Mouse (Mus musculus): ENCODE measurements around the gene Furin. TPM values are rescaled to one million over a fixed set of nuclear protein-coding genes. Genes with fewer than 3 reads are reported as not detected.

The Furin gene
- 100 to 1,000 TPM; 153 to 192 (median 166) TPM for total RNA-seq (2022)

DNA sequence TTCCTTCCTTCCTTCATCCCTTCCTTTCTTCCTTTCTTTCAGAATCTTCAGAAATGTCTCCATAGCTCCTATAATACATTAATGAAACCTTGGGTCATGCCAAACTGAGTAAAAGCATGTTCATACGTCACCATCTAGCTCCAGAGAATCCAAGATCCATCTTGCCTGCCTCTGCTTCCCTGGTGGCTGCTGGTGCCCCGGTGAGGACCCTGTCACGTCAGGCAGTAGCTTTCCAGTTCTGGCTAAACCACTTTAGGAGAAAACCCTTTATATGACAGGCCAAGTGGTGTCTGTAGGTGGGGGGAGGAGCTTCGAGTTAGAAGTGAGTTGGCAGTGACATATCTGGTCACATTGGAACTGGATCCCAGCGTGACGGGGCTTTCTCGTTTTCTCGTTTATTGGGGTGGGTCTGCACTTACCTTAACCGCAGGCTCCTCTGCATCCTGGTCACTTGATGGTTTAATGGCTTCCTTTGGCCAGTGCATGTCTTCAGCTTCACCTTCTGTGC is at the start of gene Furin:
Furin (minus strand) TSS at position 249 of the 508 bp plus-strand sequence.
- no peak for DNase-seq

DNA sequence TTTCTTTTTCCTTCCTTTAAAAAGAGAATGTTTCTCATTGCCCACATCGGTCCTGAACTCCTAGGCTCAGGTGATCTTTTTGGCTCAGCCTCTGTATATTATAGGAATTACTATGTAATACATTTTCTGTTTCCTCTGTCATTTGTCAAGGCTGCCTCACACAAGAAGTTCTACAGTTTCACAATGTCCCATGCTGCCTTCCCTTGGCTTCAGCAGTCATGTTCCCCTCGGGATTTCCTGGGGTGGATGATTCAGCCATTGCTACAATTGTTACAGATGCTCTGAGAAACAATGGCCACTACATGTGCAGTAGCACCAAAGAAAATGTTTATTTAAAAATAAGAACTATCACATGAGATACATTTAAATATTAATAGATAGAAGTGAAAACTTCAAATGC is 49.5 kb upstream of the Furin start:
- no peak for DNase-seq

DNA sequence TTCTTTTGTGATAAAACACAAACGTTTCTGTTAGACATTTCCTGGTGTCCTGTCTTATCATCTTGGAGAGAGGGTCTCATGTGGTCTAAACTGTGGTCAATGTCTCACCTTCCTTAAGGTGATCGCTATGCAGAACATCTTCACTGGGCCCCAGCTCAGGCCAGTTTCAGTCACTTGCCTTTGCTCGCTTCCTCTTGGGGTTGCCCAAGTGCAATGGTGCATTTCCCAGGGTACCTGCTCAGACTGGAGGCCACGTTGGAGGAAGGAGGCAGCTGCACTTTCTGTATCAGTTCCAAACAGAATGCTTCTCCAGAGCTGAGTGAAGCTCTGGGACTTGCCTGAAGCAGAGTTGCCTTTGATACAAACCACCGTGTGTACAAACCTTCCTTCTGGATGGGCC is 48.8 kb upstream of the Furin start:
- no peak for DNase-seq

DNA sequence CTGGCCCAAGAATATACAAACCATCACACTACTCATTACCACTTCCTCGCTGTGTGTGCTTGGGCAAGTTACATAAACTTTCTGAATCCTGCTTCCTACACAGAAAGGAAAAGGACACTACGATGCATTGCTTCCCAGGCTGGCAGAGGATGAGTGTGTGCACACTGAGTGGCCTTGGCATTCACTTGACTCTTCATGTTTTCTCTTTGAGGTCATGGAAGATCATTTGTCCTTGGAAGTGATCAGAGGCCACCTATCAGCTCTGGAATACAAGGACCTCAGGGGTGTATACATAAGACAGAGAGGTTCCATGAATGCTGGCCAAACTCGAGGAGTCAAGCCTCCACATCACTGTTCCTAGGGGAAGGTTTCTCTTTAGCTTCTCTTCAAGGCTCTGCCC is 47.9 kb upstream of the Furin start:
- peak; percentile 61 for DNase-seq

DNA sequence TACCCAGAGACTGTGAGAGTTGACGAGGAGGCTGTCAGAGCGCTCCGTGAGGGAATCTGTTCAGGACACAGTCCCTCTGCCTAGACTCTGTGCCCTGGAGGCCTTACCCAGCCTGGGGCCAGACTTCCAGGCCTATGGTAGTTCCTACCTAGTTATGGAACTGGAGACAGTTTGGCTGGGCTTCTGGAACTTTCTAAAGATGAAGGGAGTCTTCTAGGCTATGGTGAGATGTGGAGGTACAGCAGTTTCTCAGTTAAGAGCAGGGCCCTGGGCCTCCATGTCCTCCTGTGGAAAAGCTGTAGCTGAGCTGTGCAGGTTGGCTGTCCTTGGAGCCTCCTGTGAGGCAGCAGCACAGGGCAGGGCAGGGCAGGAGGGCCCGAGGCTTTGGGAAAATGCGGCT is 47.0 kb upstream of the Furin start:
- no peak for DNase-seq

DNA sequence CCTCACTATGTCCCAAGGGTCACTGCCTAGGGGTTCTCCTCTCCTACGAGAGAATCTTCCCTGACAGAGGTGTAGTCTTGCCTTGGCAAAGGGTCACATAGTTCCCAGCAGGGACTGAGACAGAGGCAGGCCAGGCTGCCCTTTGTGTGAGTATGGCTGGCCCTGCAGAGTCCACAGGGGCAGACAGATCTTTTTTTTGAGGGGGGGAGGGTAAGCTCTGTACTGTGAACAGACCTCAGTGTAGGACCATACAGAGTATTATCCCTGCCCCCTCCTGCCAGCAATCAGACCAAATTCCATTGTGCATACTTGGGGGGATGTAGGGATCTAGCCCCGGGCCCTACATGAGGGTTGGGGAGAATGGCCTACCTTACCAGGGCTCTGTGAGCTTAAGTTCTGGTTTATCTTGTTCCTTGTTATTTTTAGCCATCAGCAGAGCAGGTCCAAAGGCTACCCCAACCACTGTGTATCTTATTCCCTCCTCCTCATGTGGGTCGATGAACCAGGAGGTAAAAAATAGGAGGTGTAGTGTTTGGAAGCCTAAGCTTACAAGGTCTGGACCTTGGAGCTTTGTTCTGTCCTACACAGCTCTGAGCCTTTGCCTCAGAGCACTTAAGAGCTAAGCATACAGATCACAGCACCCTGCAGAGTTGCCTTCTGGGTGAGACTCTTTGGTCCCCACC is 46.5 kb upstream of the Furin start:
- DNase-seq: no peak

DNA sequence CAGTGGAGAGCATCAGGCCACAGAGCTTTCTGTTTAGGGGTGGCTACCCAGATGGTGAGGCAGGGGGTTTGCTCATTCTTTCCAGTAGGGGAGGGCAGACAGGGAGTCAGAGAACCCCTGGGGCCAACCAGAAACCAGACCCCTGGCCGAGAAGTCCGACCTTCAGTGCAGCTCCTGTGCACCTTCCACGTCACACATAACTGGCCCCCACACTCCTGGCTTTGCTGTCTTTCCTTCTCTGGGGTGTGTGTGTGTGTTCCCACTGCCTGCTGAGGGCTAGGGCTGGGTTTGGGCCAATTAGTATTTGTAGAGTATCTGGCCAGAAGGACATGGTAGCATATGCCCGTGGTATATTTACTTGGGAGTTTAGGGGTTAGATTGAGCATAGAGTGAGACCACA is 45.1 kb upstream of the Furin start:
- no peak for DNase-seq

DNA sequence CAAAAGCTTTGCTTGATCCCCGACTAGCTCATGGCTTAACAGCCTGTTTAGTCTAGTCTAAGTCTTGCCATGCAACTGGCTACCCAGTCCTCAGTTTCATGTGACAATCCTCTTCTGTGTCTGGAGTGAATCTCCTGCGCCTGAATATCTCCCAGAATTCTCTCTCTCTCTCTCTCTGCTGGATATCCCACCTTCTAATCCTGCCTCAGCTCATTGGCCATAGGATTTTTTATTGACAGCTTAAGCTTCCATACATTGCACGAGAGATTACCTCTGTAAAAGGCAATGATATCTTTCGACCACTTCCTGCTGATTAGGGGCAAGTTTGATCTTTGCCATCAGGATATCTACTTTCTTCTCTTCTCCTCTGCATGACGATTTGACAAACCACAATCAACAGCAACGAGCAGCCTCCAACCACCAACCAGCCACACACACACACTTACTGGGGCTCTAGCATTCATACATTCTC is 44.4 kb upstream of the Furin start:
- DNase-seq: no peak

DNA sequence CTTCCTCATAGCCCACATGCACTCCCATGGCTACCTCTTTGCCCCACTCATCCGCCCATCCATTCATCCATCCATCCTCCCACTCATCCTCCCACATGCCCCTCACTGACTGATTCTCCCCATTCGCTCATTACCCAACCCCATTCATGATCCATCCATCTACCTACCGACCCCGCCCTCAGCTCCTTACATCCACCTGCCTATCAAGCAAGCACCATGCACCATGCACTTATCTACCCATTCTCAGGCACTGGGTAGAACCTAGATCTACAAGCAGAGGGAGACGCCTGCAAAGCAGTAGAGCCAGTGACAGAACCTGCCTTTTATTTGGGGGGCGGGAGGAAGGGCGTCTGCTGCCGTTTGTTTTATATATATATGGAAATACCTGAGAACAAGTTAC is 42.1 kb upstream of the Furin start:
- DNase-seq: no peak

DNA sequence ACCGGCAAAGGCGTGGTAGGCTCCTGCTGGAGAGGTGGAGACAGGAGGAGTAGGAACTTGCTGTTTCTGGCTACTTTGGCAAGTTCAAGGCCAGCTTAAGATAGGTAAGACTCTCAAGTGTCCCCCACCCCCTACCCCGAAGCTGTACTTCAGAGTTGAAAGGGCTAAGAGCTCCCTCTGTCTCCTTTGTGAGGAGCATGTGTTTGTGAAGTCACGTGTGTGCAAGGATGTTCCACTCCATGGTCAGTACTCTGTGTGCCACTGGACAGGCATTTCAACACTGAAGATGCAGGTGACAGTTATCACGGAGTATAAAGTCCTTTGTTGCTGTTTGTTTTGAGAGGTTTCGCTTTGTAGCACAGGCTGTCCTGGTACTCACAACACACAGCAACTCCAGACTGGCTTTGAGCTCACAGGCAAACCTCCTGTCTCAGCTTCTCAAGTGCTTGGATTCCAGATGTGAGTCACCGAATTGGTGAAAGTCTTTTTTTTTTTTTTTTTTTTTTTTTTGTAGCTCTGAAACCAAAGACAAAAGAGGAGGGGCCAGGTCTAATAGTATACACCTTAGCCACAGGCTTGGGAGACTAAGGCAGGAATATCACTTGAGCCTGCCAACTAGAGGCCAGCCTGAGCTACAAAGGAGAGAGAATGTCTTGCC is 41.1 kb upstream of the Furin start:
- no peak for DNase-seq

DNA sequence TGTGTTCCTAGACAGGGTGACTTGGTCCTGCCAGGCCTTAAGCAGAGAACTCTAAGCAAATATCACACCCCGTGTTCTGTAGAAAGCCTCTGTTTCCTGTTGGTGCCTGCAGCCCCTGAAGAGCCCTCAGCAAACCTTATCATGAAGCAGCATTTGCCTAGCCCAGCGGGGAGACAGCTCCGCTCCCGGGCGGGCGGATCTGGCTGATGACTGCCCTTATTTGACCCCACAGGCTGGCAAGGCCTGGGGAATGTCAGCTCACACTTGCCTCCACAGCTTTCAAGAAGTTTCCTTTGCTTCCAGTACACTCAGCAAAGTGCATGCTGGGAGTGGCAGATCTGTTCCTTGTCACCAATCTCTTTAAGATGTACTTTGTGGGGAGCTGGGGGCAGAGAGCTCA is 40.3 kb upstream of the Furin start:
- DNase-seq: no peak

DNA sequence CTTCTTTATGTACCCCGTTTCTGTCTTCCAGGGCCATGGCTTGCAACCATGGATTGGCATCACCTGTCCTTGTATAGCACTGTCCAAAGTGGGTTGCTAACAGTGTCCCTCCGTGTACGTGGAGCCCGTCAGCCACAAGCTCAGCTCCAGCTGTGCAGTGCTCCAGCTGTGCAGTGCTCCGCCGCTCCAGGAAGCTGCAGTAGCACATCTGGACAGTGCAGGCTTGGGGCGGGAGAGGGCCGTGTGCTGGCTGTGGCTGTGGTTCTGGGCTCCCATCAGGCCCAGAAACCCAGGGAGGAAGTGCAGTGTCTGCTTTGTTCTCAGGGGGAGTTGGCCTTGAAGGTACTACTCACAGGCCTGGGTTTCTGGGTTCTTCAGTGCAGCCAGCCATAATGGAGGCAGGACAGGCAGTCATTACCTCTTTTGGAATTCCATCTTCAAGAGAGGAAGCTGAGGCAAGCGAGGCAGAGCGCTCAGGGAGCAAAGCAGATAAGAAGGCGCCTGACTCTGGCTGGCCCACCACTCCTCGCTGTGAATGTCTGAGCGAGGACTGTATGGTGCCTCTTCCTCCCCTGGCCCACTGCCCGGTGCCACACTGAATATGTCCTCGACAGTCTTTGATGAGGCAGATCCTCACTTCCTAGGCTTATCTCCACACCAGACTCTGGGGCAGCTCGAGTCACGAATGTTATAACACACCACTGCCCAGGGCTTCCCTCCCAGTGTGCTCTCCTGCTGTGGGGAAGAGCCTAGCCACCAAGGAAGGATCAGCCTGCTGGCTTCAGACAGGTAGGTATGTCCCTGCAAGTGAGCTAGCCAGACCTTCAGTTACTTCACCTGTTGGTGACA is 39.4 kb upstream of the Furin start:
- no peak for DNase-seq

DNA sequence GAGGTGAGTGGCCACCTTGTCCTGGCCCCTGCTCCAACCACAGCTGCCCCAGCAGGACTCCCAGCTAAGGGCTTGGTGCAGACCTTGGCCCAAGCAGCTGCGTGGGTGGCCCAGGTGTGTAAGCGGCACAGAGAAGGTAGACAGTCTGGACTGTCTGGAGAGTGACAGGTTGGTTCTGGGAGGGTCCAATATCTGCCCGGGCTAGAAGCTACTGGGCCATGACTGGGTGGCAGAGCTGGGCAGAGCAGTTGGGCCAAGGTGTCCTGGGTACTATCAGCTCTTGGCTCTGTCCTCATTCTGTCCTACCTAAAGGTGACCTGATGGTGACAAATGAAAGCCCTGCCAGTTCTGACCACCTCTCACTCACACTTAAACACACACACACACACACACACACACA is 37.9 kb upstream of the Furin start:
- no peak for DNase-seq

DNA sequence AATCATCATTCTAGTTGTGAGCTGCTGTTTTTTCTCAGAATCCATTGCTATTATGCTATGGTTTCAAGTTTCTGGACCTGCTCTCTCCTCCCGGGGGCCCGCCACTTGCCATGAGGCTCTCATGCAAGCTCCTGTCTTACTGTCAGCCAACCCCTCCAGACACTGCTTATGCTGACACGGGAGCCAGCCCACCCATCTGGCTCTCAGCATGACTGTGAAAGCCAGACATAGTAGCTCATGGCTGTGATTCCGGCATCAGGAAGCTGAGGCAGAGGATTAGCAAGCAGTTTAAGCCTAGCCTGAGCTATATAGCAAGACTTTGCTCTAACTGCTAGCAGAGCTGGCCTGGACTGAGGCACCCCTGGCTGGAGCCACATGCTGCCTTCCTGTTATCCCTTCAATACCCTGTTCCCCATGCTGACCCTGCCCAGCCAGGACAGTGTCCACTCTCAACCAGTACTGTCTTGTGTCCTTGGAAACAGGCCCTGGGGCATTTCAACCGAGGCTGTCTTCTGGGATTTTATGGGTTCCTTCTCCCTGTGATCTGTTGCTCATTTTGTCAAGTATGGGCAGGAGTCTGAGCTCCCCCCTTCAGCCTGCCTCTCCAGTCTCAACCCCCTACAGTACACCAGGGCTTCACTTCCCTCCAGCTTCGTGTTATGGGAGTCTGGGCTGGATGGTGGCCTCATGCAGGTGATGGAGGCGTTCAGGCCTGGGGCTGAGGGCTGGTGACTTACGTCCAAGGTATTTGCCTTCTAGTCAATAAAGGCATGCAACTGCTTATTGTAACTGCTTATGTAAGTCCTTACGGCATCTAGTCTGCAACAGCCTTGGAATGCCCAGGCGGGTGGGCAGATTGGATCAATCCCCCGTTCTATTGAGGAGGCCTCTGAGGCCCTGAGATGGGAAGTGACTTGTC is 37.0 kb upstream of the Furin start:
- DNase-seq: no peak

DNA sequence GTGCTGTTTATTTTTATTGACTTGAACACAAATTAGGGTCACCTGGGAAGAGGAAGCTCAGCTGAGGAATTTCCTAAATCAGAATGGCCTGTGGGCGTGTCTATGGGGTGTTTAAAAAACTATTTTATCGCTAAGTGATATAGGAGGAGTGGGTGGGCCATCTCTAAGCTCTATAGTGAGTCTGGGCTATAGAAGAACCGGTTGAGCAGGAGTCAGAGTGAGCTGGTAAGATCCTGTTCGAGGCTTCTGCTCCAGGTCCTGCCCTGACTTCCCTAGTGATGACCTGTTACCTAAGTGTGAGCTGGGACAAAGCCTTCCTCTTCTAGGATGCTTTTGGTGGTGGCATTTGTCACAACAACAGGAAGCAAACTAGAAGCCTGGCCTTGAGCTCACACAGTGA is 35.4 kb upstream of the Furin start:
- DNase-seq: no peak

DNA sequence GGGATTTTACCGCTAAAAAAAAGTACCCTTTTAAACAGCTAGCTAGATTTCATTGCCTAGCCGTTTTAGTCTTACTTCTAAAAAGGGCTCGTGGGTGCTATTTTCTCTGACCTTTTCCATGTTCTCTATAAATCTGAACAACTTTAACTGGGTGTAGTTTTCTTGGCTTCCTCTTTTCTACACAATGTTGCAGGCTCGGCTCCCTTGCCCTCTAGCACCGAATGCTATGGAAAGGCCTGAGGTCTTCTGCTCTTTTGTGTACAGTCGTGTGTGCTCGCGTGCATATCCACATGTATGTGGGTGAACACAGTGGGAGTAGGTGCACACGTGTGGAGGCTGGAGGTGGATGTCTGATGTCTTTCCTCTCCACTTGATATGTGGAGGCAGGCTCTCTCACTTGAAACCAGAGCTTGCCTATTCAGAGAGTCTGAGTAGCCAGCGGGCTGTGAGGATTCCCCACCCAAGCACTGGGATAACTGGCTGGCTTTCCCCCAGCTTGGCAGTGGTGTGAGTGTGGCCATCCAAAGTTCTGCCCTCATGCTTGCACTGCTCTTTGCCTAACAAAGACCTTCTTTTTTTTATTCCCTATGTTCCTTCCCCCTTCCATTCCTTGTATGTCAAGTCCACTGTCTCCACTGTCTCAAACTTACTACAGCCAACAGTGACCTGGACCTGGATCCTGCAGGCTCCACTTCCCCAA is 34.7 kb upstream of the Furin start:
- DNase-seq: no peak

DNA sequence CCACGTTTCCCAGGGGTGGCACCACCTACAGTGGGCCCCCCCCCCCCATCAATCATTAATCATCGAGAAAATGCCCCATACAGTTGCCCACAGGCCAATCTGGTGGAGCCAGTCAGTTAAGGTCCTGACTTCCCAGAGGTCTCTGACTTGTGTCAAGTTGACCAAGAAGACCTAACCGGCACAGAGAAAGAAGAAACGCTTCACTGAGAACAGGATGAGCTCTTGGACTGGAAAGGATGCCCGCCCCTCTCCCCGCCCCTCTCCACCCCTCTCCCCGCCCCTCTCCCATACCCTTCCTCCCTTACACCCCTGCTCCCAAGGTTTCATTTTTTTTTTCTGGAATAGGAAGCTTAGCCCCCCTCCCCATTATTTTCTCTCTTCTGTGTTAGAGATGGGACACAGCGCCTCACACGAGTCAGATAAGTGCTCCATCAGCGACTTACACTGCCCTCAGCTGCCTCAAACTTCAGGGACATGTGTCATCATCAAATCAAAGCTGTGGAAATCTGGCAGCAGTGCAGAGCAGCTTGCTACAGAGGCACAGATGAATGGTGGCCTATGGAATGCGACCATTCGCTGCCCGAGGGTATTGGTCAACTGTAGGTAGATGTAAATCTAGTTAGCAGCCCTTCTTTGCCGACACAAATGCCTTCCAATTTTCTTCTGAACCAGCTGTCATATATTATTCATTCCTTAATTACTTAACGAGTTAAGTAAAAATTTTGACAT is 34.0 kb upstream of the Furin start:
- DNase-seq: peak; percentile 73

DNA sequence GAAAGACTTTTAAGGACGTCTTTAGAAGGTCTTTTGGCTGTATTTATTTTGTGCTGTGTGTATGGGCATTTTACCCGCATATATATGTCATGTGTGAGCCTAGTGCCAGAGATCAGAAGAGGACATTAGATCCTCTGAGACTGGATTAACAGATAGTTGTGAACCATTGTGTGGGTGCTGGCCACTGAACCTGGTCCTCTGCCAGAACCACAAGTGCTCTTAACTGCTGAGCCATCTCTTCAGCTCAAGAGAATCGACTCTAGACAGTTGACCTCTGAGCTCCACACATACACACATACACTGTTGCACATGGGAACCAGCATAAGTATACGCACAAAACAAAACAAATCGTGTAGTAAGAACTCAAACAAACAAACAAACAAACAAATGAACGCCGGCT is 31.3 kb upstream of the Furin start:
- DNase-seq: no peak

DNA sequence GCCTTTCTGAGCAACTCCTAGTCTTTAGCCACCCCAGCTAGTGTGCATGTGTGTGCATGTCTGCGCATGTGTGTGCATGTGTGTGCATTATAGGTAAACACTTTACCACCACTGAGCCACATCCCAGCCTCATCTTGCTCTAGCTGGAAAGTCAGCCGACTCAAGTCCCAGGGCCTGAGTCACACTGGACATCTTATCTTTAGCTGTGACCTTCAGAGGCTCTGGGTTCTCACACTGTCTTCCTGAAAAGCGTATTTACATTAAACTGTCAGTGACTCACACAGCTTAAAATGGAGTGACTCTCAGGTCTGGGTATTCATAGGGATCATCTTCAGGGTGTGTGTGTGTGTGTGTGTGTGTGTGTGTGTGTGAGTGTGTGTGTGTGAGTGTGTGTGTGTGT is 30.4 kb upstream of the Furin start:
- no peak for DNase-seq

DNA sequence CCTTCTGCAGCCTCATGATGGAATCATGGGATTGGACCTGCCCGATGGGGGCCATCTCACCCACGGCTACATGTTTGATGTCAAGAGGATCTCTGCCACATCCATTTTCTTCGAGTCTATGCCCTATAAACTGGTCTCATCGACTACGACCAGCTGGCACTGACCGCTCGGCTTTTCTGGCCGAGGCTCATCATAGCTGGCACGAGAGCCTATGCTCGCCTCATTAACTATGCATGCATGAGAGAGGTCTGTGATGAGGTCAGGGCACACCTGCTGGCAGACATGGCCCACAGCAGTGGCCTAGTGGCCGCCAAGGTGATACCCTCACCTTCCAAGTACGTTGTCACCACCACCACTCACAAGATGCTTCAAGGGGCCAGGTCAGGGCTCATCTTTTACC is 24.4 kb upstream of the Furin start:
- DNase-seq: no peak

DNA sequence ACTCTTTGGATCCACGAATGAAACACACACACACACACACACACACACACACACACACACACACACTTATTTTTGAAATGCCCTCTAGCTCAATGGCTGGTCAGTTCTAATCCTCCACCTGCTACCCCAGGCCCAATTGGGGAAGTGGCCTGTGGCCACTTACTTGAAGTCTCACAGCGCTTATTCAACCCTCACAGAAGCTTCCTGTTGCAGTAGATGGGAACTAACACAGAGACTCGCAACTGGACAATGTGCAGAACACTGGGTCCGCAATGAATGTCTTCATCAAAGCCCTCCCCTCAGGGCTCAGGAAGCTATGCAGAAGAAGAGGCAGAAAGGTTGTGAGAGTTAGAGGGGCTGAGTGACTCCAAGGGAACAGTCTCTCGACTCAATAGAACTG is 22.5 kb upstream of the Furin start:
- no peak for DNase-seq

Measured in adrenal gland, adult 8-10 months (tissue).